Mouse (Mus musculus): ENCODE results near the gene Ifna12.
"Not testable (repeated sequence)": the region's sequence is repeated elsewhere in the genome, so short reads cannot be mapped to it uniquely, and the experiment has no call there.

Ifna12 gene

DNA sequence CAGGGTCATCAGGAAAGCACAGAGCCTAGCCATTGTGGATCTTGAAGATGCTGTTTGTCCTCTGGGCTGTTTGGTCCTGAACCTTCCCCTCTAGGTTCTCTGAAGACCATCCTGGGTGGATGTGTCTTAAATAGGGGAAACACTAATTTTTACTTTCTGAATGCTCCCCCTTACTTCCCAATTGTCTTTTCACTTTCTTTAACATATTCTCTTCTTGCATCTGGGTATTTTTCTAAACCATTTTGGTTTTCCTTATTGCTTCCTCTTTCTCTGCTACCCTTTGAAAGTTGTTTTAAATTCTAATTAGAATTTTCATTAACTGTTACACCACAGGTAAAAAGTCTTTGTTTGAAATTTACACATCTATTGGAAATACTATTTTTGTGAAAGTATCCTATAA is at the start of gene Ifna12:
Gene Ifna12, minus strand, starts transcription at position 101 of the 400 bp plus-strand sequence.
- DNase-seq = no peak

DNA sequence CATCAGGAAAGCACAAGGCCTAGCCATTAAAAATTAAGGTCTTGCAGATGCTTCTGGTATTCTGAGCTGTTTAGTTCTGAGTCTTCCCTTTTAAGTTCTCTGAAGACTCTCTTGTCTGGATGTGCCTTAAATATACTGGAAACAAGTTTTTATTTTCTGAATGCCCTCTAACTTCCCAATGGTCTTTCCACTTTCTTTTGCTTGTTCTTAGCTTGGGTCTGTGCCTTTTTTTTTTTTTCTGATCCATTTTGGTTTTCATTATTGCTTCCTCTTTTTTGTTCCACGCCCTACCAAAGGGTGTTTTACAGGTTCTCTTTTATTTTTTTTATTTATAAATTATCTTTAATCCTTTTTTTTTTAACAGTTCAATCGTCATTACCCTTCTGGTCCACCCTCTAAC is 41.2 kb upstream of the Ifna12 start, which contains the start of gene Ifna13:
Gene Ifna13, minus strand, starts transcription at position 101 of the 400 bp plus-strand sequence.
- no peak for DNase-seq

DNA sequence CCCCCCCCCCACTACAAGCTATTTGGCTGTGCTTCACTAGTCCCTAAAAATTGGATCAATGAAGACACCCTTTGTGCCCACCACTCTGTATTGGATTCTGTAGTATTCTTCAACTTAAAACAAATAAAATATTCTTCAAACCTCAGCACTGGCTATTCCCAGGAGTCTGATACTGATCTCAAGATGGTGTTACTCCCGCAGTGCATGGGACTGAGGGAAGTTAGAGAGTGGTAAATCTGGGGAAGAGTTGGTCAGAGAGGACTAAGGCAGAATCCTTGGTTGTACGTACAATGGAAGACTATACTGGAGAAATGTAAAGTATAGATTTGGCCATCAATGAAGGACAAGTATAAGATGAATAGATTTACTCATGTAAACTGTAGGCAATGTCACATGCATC is 39.4 kb upstream of the Ifna12 start:
- DNase-seq = peak; percentile 16

DNA sequence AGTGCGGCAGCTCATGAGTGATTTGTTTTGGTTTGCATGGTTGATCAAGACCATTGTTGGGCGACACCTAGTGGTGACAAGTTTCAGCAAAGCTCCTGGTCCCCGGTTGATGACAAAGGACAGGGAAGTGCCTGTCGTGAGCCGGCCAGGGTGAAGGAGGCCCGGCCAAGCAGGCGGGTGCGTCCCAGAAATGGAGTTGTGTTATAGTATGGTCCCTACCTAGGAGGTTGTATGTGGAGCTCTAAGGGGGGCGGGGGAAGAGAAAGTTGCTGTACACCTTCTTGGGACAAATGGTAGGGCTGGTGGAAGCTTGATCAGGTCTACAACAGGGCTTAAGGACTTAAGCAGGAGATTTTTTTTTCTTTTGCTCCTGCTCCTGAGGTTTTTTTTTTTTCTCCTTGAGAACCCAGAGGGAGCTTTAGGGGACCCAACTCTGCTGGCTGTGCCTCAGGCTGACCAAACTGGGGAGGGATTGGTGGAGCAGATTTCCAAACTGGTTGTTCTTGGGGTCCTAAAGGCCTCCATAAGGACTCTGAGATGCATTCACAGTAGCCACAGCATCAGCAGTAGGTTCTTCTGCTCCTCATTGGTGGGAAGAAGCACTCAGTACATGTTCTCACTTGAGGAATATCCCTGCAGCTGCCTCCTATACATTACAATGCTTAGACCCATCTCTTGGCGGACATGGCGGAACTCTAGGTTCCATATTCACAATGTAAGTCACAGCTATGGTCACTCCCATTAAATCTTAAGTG is 38.1 kb upstream of the Ifna12 start:
- DNase-seq = peak; percentile 100

DNA sequence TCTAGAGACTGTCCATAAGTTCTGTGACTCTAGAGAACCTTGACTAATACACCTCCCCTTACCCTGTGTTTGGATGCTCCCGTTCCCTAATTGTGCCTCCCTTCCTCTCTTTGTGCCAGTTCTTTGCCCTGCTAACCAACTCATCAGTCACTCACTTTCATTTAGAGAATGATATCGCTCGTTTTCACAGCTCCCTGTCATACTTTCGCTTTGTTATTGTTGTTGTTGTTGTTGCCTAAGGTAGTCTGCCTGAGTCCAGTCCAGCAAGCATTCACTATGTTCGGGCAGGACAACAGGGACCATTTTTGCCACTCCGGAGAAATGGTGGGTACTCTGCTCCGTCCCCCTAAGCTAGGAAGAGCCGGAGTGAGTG is 37.5 kb upstream of the Ifna12 start:
- no peak for DNase-seq

DNA sequence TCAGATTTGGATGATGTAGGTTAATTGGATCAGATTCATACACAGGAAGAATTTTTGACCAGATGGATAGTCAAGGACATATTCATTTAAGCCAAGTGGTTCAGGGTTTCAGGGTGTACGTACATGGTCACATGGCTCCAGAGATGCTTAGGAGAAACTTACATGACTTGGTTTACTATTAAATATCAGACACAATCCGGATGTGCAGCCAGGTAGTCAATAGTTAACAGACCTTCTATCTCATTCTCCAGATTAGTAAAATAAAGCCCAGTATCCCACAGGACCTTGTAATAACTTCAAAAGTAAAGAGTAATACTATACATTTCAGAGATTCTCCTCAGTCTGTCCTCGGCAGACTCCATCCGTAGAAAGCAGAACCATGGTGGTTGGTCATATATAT is 31.1 kb upstream of the Ifna12 start, which contains the start of gene C87499:
Gene C87499, minus strand, starts transcription at position 101 of the 400 bp plus-strand sequence.
- no peak for DNase-seq

DNA sequence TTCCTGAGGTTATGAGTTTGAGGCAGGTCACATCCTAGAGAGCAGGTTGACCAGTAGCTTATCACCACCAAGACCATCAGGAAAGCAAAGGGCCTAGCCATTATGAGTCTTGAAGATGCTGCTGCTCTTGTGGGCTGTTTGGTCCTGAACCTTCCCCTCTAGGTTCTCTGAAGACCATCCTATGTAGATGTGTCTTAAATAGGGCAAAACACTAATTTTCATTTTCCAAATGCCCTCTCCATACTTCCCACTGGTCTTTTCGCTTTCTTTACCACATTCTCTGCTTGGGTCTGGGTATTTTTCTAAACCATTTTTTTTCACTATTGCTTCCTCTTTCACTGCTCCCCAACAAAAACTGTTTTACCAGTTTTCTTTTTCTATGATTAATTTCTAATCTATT is 10.9 kb downstream of the Ifna12 start, which contains the start of gene Ifna9:
Gene Ifna9, minus strand, starts transcription at position 101 of the 400 bp plus-strand sequence.
- DNase-seq = no peak

DNA sequence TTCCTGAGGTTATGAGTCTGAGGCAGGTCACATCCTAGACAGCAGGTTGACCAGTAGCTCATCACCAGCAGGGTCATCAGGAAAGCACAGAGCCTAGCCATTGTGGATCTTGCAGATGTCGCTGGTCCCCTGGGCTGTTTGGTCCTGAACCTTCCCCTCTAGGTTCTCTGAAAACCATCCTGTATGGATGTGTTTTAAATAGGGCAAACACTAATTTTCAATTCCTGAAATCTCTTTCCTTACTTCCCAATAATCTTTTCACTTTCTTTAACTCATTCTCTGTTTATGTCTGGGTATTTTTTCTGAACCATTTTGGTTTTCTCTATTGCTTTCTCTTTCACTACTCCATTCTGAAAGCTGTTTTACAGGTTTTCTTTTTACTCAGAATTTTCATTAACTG is 31.5 kb downstream of the Ifna12 start, which contains the start of gene Ifna14:
Gene Ifna14, minus strand, starts transcription at position 101 of the 400 bp plus-strand sequence.
- no peak for DNase-seq

DNA sequence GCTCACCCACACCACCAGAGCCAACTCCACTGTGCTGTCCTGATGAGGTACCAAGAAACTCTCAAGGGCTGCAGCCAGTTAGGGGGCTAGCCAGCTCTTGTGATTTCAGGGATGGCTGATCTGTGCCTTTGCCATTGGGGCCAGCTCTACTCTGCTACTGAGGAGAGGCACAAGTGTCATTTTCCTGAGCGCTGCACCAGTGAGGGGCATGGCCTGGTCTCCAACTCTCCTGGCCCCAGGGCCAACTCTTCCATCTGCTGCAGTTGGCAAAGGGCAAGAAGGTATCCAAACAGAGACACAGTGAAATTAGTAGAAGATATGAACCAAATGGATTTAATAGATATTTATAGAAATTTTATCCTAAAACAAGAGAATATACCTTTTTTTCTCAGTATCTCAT is 41.4 kb downstream of the Ifna12 start:
- DNase-seq = no peak

DNA sequence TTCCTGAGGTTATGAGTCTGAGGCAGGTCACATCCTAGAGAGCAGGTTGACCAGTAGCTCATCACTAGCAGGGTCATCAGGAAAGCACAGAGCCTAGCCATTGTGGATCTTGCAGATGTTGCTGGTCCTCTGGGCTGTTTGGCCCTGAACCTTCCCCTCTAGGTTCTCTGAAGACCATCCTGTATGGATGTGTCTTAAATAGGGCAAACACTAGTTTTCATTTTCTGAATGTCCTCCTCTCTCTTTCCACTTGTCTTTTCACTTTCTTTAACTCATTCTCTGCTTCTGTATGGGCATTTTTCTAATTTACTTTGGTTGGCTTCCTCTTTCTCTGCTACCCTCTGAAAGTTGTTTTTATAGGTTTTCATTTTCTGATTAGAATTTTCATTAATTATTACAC is 45.0 kb downstream of the Ifna12 start, which contains the start of gene Ifna15:
Gene Ifna15, minus strand, starts transcription at position 101 of the 400 bp plus-strand sequence.
- not testable (repeated sequence) for DNase-seq

All from embryo, embryonic 11 days (tissue).